Mouse (Mus musculus): ENCODE results near the gene Ctsj. TPM values are rescaled to one million over a fixed set of nuclear protein-coding genes. Genes with fewer than 3 reads are reported as not detected.
"Not testable (repeated sequence)": the region's sequence is repeated elsewhere in the genome, so short reads cannot be mapped to it uniquely, and the experiment has no call there.

Gene Ctsj
- total and polyA plus RNA-seq, 2 experiments from 2014 or later: not detected

GRCm38 (mm10) chr13:60963985-60964384 is 41.8 kb downstream of the Ctsj start:
- not testable (repeated sequence) for H3K9ac ChIP-seq (replicated peaks; ENCODE audit: low read depth, low read length); H3K4me2 ChIP-seq (ENCODE audit: low read depth, low read length); DNase-seq (ENCODE audit: low spot score); H3K27ac ChIP-seq (ENCODE audit: low read depth); H3K4me3 ChIP-seq (ENCODE audit: low read depth, low read length); H3K36me3 ChIP-seq (replicated peaks; ENCODE audit: control insufficient read depth, insufficient read depth, low read length); ATAC-seq (ENCODE audit: insufficient read depth, low read depth); H3K9me3 ChIP-seq (replicated peaks; ENCODE audit: control insufficient read depth, low read length); H3K4me1 ChIP-seq (ENCODE audit: control insufficient read depth, insufficient read depth); H3K27me3 ChIP-seq (ENCODE audit: control insufficient read depth, insufficient read depth, low read length)
- 33% methylated on average over 4 of the region's 5 CpGs for WGBS

GRCm38 (mm10) chr13:60961706-60962105 is 44.1 kb downstream of the Ctsj start:
- no peak overlapping the region for H3K4me3 ChIP-seq (ENCODE audit: low read depth, low read length)
- no peaks in the 10 kb centered on the region for H3K27me3 ChIP-seq (ENCODE audit: control insufficient read depth, insufficient read depth, low read length)
- ATAC-seq (ENCODE audit: insufficient read depth, low read depth) (no peak), DNase-seq (ENCODE audit: low spot score) (no peak)
- H3K4me2 ChIP-seq (ENCODE audit: low read depth, low read length): no peak overlapping the region
- no peak overlapping the region for H3K9ac ChIP-seq (replicated peaks; ENCODE audit: low read depth, low read length)
- no peaks in the 10 kb centered on the region for H3K36me3 ChIP-seq (replicated peaks; ENCODE audit: control insufficient read depth, insufficient read depth, low read length)
- no peaks in the 10 kb centered on the region for H3K4me1 ChIP-seq (ENCODE audit: control insufficient read depth, insufficient read depth)
- H3K27ac ChIP-seq (ENCODE audit: low read depth): no peak overlapping the region
- no peaks in the 10 kb centered on the region for H3K9me3 ChIP-seq (replicated peaks; ENCODE audit: control insufficient read depth, low read length)
- 62% methylated on average over 5 of the region's 5 CpGs for WGBS
- no peak for TF ChIP-seq CTCF (IDR thresholded peaks at IDR 0.05; ENCODE audit: low read depth)
- no peak for TF ChIP-seq EP300 (IDR thresholded peaks at IDR 0.05; ENCODE audit: low read depth)

Other genes starting within 250 kb of the Ctsj start
- not detected in 2 replicates for gene BC051665, start 219.6 kb downstream of the Ctsj start, total RNA-seq (2014; rRNA removed; ENCODE audit: low replicate concordance)
- gene BC051665, start 219.6 kb downstream of the Ctsj start, polyA plus RNA-seq (2015; fragmentation: Nextera tagmentation; extraction: Ambion mirVana): not detected in 2 replicates
- gene Ctsll3, start 203.1 kb downstream of the Ctsj start, total RNA-seq (2014; rRNA removed; ENCODE audit: low replicate concordance): not detected in 2 replicates
- not detected in 2 replicates for gene Ctsll3, start 203.1 kb downstream of the Ctsj start, polyA plus RNA-seq (2015; fragmentation: Nextera tagmentation; extraction: Ambion mirVana)
- 0.08 TPM in 1 of 2 replicates, not detected in the other for gene 4930486L24Rik, start 141.5 kb downstream of the Ctsj start, total RNA-seq (2014; rRNA removed; ENCODE audit: low replicate concordance)
- gene 4930486L24Rik, start 141.5 kb downstream of the Ctsj start, polyA plus RNA-seq (2015; fragmentation: Nextera tagmentation; extraction: Ambion mirVana): not detected in 2 replicates
- gene Gm49392, start 109.1 kb downstream of the Ctsj start, total RNA-seq (2014; rRNA removed; ENCODE audit: low replicate concordance): not detected in 2 replicates
- gene Gm49392, start 109.1 kb downstream of the Ctsj start, polyA plus RNA-seq (2015; fragmentation: Nextera tagmentation; extraction: Ambion mirVana): 0.64 and 0.69 TPM in 2 replicates
- 1.1 and 3.7 TPM in 2 replicates for gene Ctla2b, start 108.5 kb downstream of the Ctsj start, total RNA-seq (2014; rRNA removed; ENCODE audit: low replicate concordance)
- 4.5 and 6.6 TPM in 2 replicates for gene Ctla2b, start 108.5 kb downstream of the Ctsj start, polyA plus RNA-seq (2015; fragmentation: Nextera tagmentation; extraction: Ambion mirVana)
- gene Tpbpb, start 101.1 kb downstream of the Ctsj start, total RNA-seq (2014; rRNA removed; ENCODE audit: low replicate concordance): not detected in 2 replicates
- not detected in 2 replicates for gene Tpbpb, start 101.1 kb downstream of the Ctsj start, polyA plus RNA-seq (2015; fragmentation: Nextera tagmentation; extraction: Ambion mirVana)
- gene Gm49393, start 70.4 kb downstream of the Ctsj start, total RNA-seq (2014; rRNA removed; ENCODE audit: low replicate concordance): not detected in 2 replicates
- gene Gm49393, start 70.4 kb downstream of the Ctsj start, polyA plus RNA-seq (2015; fragmentation: Nextera tagmentation; extraction: Ambion mirVana): 0.56 TPM in 1 of 2 replicates, not detected in the other
- 1.1 and 9.0 TPM in 2 replicates for gene Gm49391, start 69.4 kb downstream of the Ctsj start, total RNA-seq (2014; rRNA removed; ENCODE audit: low replicate concordance)
- gene Gm49391, start 69.4 kb downstream of the Ctsj start, polyA plus RNA-seq (2015; fragmentation: Nextera tagmentation; extraction: Ambion mirVana): 4.1 and 4.6 TPM in 2 replicates
- gene Ctla2a, start 69.3 kb downstream of the Ctsj start, total RNA-seq (2014; rRNA removed; ENCODE audit: low replicate concordance): 12.0 and 32.0 TPM in 2 replicates
- gene Ctla2a, start 69.3 kb downstream of the Ctsj start, polyA plus RNA-seq (2015; fragmentation: Nextera tagmentation; extraction: Ambion mirVana): 103 and 110 TPM in 2 replicates
- gene Tpbpa, start 64.0 kb downstream of the Ctsj start, total RNA-seq (2014; rRNA removed; ENCODE audit: low replicate concordance): not detected in 2 replicates
- gene Tpbpa, start 64.0 kb downstream of the Ctsj start, polyA plus RNA-seq (2015; fragmentation: Nextera tagmentation; extraction: Ambion mirVana): not detected in 2 replicates
- gene Ctsq, start 34.7 kb upstream of the Ctsj start, total RNA-seq (2014; rRNA removed; ENCODE audit: low replicate concordance): not detected in 2 replicates
- gene Ctsq, start 34.7 kb upstream of the Ctsj start, polyA plus RNA-seq (2015; fragmentation: Nextera tagmentation; extraction: Ambion mirVana): not detected in 2 replicates
- not detected in 2 replicates for gene Ctsr, start 158.3 kb upstream of the Ctsj start, total RNA-seq (2014; rRNA removed; ENCODE audit: low replicate concordance)
- gene Ctsr, start 158.3 kb upstream of the Ctsj start, polyA plus RNA-seq (2015; fragmentation: Nextera tagmentation; extraction: Ambion mirVana): not detected in 2 replicates
- gene Cts6, start 197.5 kb upstream of the Ctsj start, total RNA-seq (2014; rRNA removed; ENCODE audit: low replicate concordance): not detected in 2 replicates
- gene Cts6, start 197.5 kb upstream of the Ctsj start, polyA plus RNA-seq (2015; fragmentation: Nextera tagmentation; extraction: Ambion mirVana): not detected in 2 replicates
- not detected in 2 replicates for gene Cts8, start 249.4 kb upstream of the Ctsj start, total RNA-seq (2014; rRNA removed; ENCODE audit: low replicate concordance)
- not detected in 2 replicates for gene Cts8, start 249.4 kb upstream of the Ctsj start, polyA plus RNA-seq (2015; fragmentation: Nextera tagmentation; extraction: Ambion mirVana)

Data from heart, postnatal 0 days (tissue).